Mouse (Mus musculus) MEL (cell line): ENCODE results near the gene Bcas3.

Experiments used
- BHLHE40 ChIP-seq: IDR thresholded peaks from 2 replicates; pipeline ENCODE4 v1.6.1; 2012; ENCODE audit warnings: low read depth, mild to moderate bottlenecking, inconsistent platforms, low read length, improper control_type of control experiment, borderline replicate concordance
- CTCF ChIP-seq, 3 experiments: IDR thresholded peaks in 2 of 3; conservative IDR thresholded peaks in 1 of 3; 2 replicates each; pipeline ENCODE4 v1.5.1; 2011 to 2012; ENCODE audit warnings: low read length in 3 of 3, low read depth in 2 of 3, mild to moderate bottlenecking in 2 of 3, improper control_type of control experiment in 1 of 3, inconsistent platforms in 1 of 3, mixed read lengths in 1 of 3, moderate library complexity in 1 of 3; ENCODE audit not compliant: control insufficient read depth in 1 of 3, insufficient read depth in 1 of 3, poor library complexity in 1 of 3, severe bottlenecking in 1 of 3
- E2F4 ChIP-seq: IDR thresholded peaks from 2 replicates; pipeline ENCODE4 v1.6.1; 2011; ENCODE audit warnings: low read depth, low read length, improper control_type of control experiment, borderline replicate concordance
- EP300 ChIP-seq, 2 experiments: IDR thresholded peaks; 2 replicates each; pipeline ENCODE4 v1.6.1; 2011; ENCODE audit warnings: improper control_type of control experiment in 2 of 2, low read length in 2 of 2, low read depth in 1 of 2, mild to moderate bottlenecking in 1 of 2
- HCFC1 ChIP-seq: IDR thresholded peaks from 2 replicates; pipeline ENCODE4 v1.6.1; 2012; ENCODE audit warnings: low read depth, mild to moderate bottlenecking, inconsistent platforms, low read length, improper control_type of control experiment, moderate library complexity
- MYC ChIP-seq: IDR thresholded peaks from 2 replicates; pipeline ENCODE4 v1.6.1; 2011; ENCODE audit warnings: low read depth, mild to moderate bottlenecking, low read length, improper control_type of control experiment, moderate library complexity
- POLR2A ChIP-seq, 2 experiments: IDR thresholded peaks; 2 replicates each; pipeline ENCODE4 v1.6.1; 2011 to 2012; ENCODE audit warnings: low read length in 2 of 2, mild to moderate bottlenecking in 2 of 2, control low read depth in 1 of 2, improper control_type of control experiment in 1 of 2, low read depth in 1 of 2, moderate library complexity in 1 of 2; ENCODE audit not compliant: control insufficient read depth in 1 of 2, insufficient read depth in 1 of 2, poor library complexity in 1 of 2
- SIN3A ChIP-seq: IDR thresholded peaks from 2 replicates; pipeline ENCODE4 v1.6.1; 2012; ENCODE audit warnings: low read length, improper control_type of control experiment, inconsistent platforms
- TAL1 ChIP-seq: IDR thresholded peaks from 2 replicates; pipeline ENCODE4 v1.6.1; 2012; ENCODE audit warnings: mild to moderate bottlenecking, inconsistent platforms, low read length, moderate library complexity, mixed read lengths
- TBP ChIP-seq: IDR thresholded peaks from 2 replicates; pipeline ENCODE4 v1.8.0; 2011; ENCODE audit warnings: low read depth, low read length, improper control_type of control experiment

GRCm38 (mm10) chr11:85667741-85668140 is 314.8 kb downstream of the Bcas3 start:
- TF ChIP-seq SIN3A (no peak), CTCF (IDR thresholded peaks at IDR 0.05 in 2 of 3, conservative IDR thresholded peaks at IDR 0.05 in 1 of 3; ENCODE audit: control insufficient read depth in 1 of 3, insufficient read depth in 1 of 3, low read depth in 2 of 3, low read length in 3 of 3, poor library complexity in 1 of 3, severe bottlenecking in 1 of 3) (no peak), TBP (no peak), TAL1 (no peak), POLR2A (IDR thresholded peaks at IDR 0.05; ENCODE audit: control insufficient read depth in 1 of 2, insufficient read depth in 1 of 2, low read depth in 1 of 2, low read length in 2 of 2, poor library complexity in 1 of 2) (no peak), EP300 (IDR thresholded peaks at IDR 0.05; ENCODE audit: low read depth in 1 of 2, low read length in 2 of 2) (no peak), HCFC1 (no peak), E2F4 (no peak), BHLHE40 (no peak), MYC (no peak)
